Mouse (Mus musculus): Measurements from ENCODE around the gene Cypt14.
"Not testable (repeated sequence)": the region's sequence is repeated elsewhere in the genome, so short reads cannot be mapped to it uniquely, and the experiment has no call there.

Gene Cypt14

DNA sequence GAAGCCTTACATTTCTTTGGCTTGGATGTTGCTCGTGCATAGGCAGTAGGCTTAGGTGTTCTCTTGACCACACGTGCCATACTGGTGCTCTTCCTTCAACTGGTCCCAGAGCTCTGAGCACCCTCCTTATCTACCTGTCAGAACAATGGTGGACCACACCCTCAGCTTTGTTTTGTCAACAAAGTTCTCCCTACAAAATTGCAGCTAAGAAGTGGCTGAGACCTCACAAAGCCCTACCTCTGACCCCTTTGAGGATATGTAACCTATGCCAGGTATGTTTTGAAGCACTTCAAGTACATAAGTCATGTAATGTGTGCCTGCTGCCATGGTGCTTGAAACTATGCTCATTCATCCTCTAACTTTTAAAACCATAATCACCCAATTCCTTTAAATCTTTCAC, at the start of gene Cypt14:
TSS of gene Cypt14 (minus strand) at position 101 of the 400 bp plus-strand sequence.
- not testable (repeated sequence) for DNase-seq (ENCODE audit: low read depth, low spot score)
